Mouse (Mus musculus) hindbrain, embryonic 12.5 days (tissue): ENCODE measurements around the gene Pitpnm2. TPM values are rescaled to one million over a fixed set of nuclear protein-coding genes. Genes with fewer than 3 reads are reported as not detected.

Experiments
- ATAC-seq: fragments of 200-750 bp; cut with Nextera tagmentation; 2 replicates; pipeline ENCODE4 v1.8.0; 2017; ENCODE audit warnings: moderate TSS enrichment; ENCODE audit not compliant: low FRiP score
- H3K27ac ChIP-seq: fragments of 300-500 bp; sonication (generic); 2 replicates; pipeline ENCODE4 v1.5.1; 2016; ENCODE audit warnings: mild to moderate bottlenecking
- H3K27me3 ChIP-seq: fragments of 300-500 bp; sonication (generic); 2 replicates; pipeline ENCODE4 v1.6.1; 2016; ENCODE audit warnings: mild to moderate bottlenecking
- H3K36me3 ChIP-seq: fragments of 300-500 bp; sonication (generic); 2 replicates; pipeline ENCODE4 v1.6.1; 2016; ENCODE audit warnings: mild to moderate bottlenecking
- H3K4me1 ChIP-seq: fragments of 300-500 bp; sonication (generic); 2 replicates; pipeline ENCODE4 v1.6.1; 2016
- H3K4me2 ChIP-seq: fragments of 300-500 bp; sonication (generic); replicated peaks from 2 replicates; pipeline ENCODE4 v1.6.1; 2016; ENCODE audit warnings: mild to moderate bottlenecking
- H3K4me3 ChIP-seq: fragments of 300-500 bp; sonication (generic); 2 replicates; pipeline ENCODE4 v1.5.1; 2016; ENCODE audit warnings: mild to moderate bottlenecking
- H3K9ac ChIP-seq: fragments of 300-500 bp; sonication (generic); 2 replicates; pipeline ENCODE4 v1.6.1; 2016; ENCODE audit warnings: mild to moderate bottlenecking, moderate library complexity
- H3K9me3 ChIP-seq: fragments of 300-500 bp; sonication (generic); replicated peaks from 2 replicates; pipeline ENCODE4 v1.6.1; 2016; ENCODE audit warnings: mild to moderate bottlenecking
- WGBS: fragments of 180-500 bp; shearing (Covaris S2); methylation state at CpG from one replicate; pipeline ENCODE4 v1.1.7; 2016; 5-methylcytosine and 5-hydroxymethylcytosine counted together
- polyA plus RNA-seq: library from polyadenylated mRNA; unstranded; fragments of >200 nt; fragmentation: Nextera tagmentation; extraction: Ambion mirVana; gene quantifications from 2 replicates; pipeline ENCODE4 v1.2.1, GENCODE M21; 2016

Pitpnm2 gene
- polyA plus RNA-seq, 1 experiment from 2014 or later = 7.0 TPM

- Histone ChIP-seq H3K9me3 (no peaks in the 10 kb centered on the region), H3K9ac (no peak overlapping the region), H3K4me2 (no peak overlapping the region), H3K27me3 (no peaks in the 10 kb centered on the region), H3K27ac (no peak overlapping the region), H3K4me3 (no peak overlapping the region), H3K36me3 (0 out of 2 replicates have a peak, but pooled peaks cover 6% of the 10 kb centered on the region), H3K4me1 (peaks cover 40% of the 10 kb centered on the region)
- ATAC-seq = no peak
- 92% methylated on average over 8 of the region's 8 CpGs for WGBS
Measured at GRCm38 (mm10) chr5:124244449-124244848, 5.1 kb downstream of the Pitpnm2 start.

GRCm38 (mm10) chr5:124243236-124243901 lies 6.2 kb downstream of the Pitpnm2 start:
- no peak overlapping the region for H3K4me2 ChIP-seq
- ATAC-seq = no peak
- no peak overlapping the region for H3K27ac ChIP-seq
- no peak overlapping the region for H3K4me3 ChIP-seq
- no peaks in the 10 kb centered on the region for H3K9me3 ChIP-seq
- no peak overlapping the region for H3K9ac ChIP-seq
- 82% methylated on average over 9 of the region's 9 CpGs for WGBS
- no peaks in the 10 kb centered on the region for H3K27me3 ChIP-seq
- H3K36me3 ChIP-seq = 0 out of 2 replicates have a peak, but pooled peaks cover 6% of the 10 kb centered on the region
- peaks cover 33% of the 10 kb centered on the region for H3K4me1 ChIP-seq

GRCm38 (mm10) chr5:124241686-124242444 lies 7.7 kb downstream of the Pitpnm2 start:
- H3K4me2 ChIP-seq = peak overlapping the region; percentile 34; the same call in 1 of the 2 replicates
- peaks cover 22% of the 10 kb centered on the region for H3K4me1 ChIP-seq
- 0 out of 2 replicates have a peak, but pooled peaks cover 6% of the 10 kb centered on the region for H3K36me3 ChIP-seq
- no peak overlapping the region for H3K4me3 ChIP-seq
- WGBS = 41% methylated on average over 10 of the region's 10 CpGs
- H3K9me3 ChIP-seq = no peaks in the 10 kb centered on the region
- no peak overlapping the region for H3K9ac ChIP-seq
- no peaks in the 10 kb centered on the region for H3K27me3 ChIP-seq
- ATAC-seq = 0 out of 2 replicates have a peak, but pooled peaks have one; percentile 13
- peak overlapping the region; percentile 76 for H3K27ac ChIP-seq

- Histone ChIP-seq H3K4me2 (peak overlapping the region; percentile 34), H3K9ac (no peak overlapping the region), H3K27me3 (no peaks in the 10 kb centered on the region), H3K9me3 (no peaks in the 10 kb centered on the region), H3K36me3 (0 out of 2 replicates have a peak, but pooled peaks cover 6% of the 10 kb centered on the region), H3K4me1 (peaks cover 22% of the 10 kb centered on the region), H3K4me3 (no peak overlapping the region), H3K27ac (peak overlapping the region; percentile 76)
- peak; percentile 69 for ATAC-seq
- WGBS = 32% methylated on average over 22 of the region's 22 CpGs
Measured at GRCm38 (mm10) chr5:124240841-124241685, 8.5 kb downstream of the Pitpnm2 start.

GRCm38 (mm10) chr5:124236180-124236579 lies 13.4 kb downstream of the Pitpnm2 start:
- Histone ChIP-seq H3K27me3 (no peaks in the 10 kb centered on the region), H3K36me3 (no peaks in the 10 kb centered on the region), H3K4me1 (peaks cover 32% of the 10 kb centered on the region), H3K9ac (no peak overlapping the region), H3K27ac (no peak overlapping the region), H3K9me3 (no peaks in the 10 kb centered on the region), H3K4me2 (no peak overlapping the region), H3K4me3 (no peak overlapping the region)
- ATAC-seq = no peak
- 77% methylated on average over 4 of the region's 4 CpGs for WGBS

- H3K27me3 ChIP-seq = no peaks in the 10 kb centered on the region; the same call in 1 of the 2 replicates
- H3K4me1 ChIP-seq = peaks cover 31% of the 10 kb centered on the region
- H3K27ac ChIP-seq = no peak overlapping the region
- H3K9ac ChIP-seq = 0 out of 2 replicates have a peak overlapping the region, but pooled peaks have one; percentile 32
- H3K9me3 ChIP-seq = no peaks in the 10 kb centered on the region
- H3K4me2 ChIP-seq = no peak overlapping the region
- 89% methylated on average over 6 of the region's 6 CpGs for whole genome bisulfite sequencing
- no peak for ATAC-seq
- no peaks in the 10 kb centered on the region for H3K36me3 ChIP-seq
- H3K4me3 ChIP-seq = no peak overlapping the region
Measured at GRCm38 (mm10) chr5:124234778-124235177, 14.8 kb downstream of the Pitpnm2 start.

GRCm38 (mm10) chr5:124233874-124234661 lies 15.5 kb downstream of the Pitpnm2 start:
- H3K4me3 ChIP-seq = no peak overlapping the region
- no peak overlapping the region for H3K4me2 ChIP-seq
- H3K36me3 ChIP-seq = no peaks in the 10 kb centered on the region
- H3K27me3 ChIP-seq = no peaks in the 10 kb centered on the region; the same call in 1 of the 2 replicates
- no peak for ATAC-seq
- 55% methylated on average over 12 of the region's 12 CpGs for WGBS
- peak overlapping the region; percentile 32; the same call in 1 of the 2 replicates for H3K9ac ChIP-seq
- no peak overlapping the region for H3K27ac ChIP-seq
- peaks cover 31% of the 10 kb centered on the region for H3K4me1 ChIP-seq
- no peaks in the 10 kb centered on the region for H3K9me3 ChIP-seq

GRCm38 (mm10) chr5:124233144-124233465 lies 16.5 kb downstream of the Pitpnm2 start:
- Histone ChIP-seq H3K9ac (no peak overlapping the region; the same call in 1 of the 2 replicates), H3K36me3 (no peaks in the 10 kb centered on the region), H3K9me3 (no peaks in the 10 kb centered on the region), H3K4me1 (peaks cover 31% of the 10 kb centered on the region), H3K27ac (no peak overlapping the region), H3K4me2 (no peak overlapping the region), H3K4me3 (no peak overlapping the region), H3K27me3 (no peaks in the 10 kb centered on the region; the same call in 1 of the 2 replicates)
- no peak for ATAC-seq
- WGBS = 80% methylated on average over 8 of the region's 8 CpGs

GRCm38 (mm10) chr5:124232360-124233143 lies 17.0 kb downstream of the Pitpnm2 start:
- no peak overlapping the region for H3K4me3 ChIP-seq
- H3K4me1 ChIP-seq = peaks cover 31% of the 10 kb centered on the region
- no peaks in the 10 kb centered on the region for H3K9me3 ChIP-seq
- no peak overlapping the region for H3K27ac ChIP-seq
- no peaks in the 10 kb centered on the region; the same call in 1 of the 2 replicates for H3K27me3 ChIP-seq
- ATAC-seq = no peak
- H3K36me3 ChIP-seq = no peaks in the 10 kb centered on the region
- no peak overlapping the region for H3K9ac ChIP-seq
- WGBS = 68% methylated on average over 18 of the region's 18 CpGs
- H3K4me2 ChIP-seq = no peak overlapping the region

- Histone ChIP-seq H3K27ac (peak overlapping the region; percentile 23; the same call in 1 of the 2 replicates), H3K27me3 (no peaks in the 10 kb centered on the region; the same call in 1 of the 2 replicates), H3K36me3 (no peaks in the 10 kb centered on the region), H3K4me3 (no peak overlapping the region), H3K4me1 (peaks cover 50% of the 10 kb centered on the region), H3K4me2 (no peak overlapping the region), H3K9ac (no peak overlapping the region), H3K9me3 (no peaks in the 10 kb centered on the region)
- ATAC-seq = no peak
- WGBS = 70% methylated on average over 9 of the region's 9 CpGs
Measured at GRCm38 (mm10) chr5:124230461-124230860, 19.1 kb downstream of the Pitpnm2 start.

- H3K27me3 ChIP-seq = no peaks in the 10 kb centered on the region; the same call in 1 of the 2 replicates
- H3K36me3 ChIP-seq = no peaks in the 10 kb centered on the region
- peaks cover 38% of the 10 kb centered on the region for H3K4me1 ChIP-seq
- H3K4me2 ChIP-seq = no peak overlapping the region
- no peak for ATAC-seq
- H3K9ac ChIP-seq = no peak overlapping the region
- peak overlapping the region; percentile 40; the same call in 1 of the 2 replicates for H3K27ac ChIP-seq
- no peak overlapping the region for H3K4me3 ChIP-seq
- no peaks in the 10 kb centered on the region for H3K9me3 ChIP-seq
- WGBS = 53% methylated on average over 6 of the region's 6 CpGs
Measured at GRCm38 (mm10) chr5:124227193-124227592, 22.4 kb downstream of the Pitpnm2 start.
